Mouse (Mus musculus): ENCODE data around the gene Pogk.

Gene Pogk

DNA sequence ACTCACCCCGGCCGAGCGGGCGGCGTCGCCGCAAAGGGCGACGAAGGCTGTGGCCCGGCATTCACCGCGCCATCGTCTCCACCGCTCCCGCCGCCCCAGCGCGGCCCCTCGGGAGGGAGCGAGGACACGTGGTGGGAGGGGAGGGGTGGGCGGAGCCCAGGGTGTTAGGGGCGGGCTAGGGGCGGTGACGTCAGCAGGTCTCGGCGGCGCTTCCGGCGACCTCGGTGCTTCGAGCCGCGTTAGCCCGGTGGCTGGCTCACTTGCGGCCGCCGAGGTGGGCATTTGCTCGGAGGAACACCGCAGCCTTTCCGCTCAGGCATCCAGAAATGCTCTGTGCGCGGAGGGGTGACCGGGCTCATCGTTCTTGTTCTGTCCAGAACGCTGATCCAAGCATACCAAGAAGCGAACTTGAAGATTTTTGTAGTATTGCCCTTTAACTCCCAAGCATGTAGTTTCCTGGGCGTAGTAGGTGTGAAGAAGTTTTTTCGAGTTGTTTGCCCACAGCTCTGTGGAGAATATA lies at the start of gene Pogk:
TSS of gene Pogk (minus strand) at position 163 of the 520 bp plus-strand sequence.
- no peak for DNase-seq (ENCODE audit: low spot score)

- no peak for DNase-seq (ENCODE audit: low spot score)
Observed at GRCm38 (mm10) chr1:166441992-166442391, 32.3 kb upstream of the Pogk start.

GRCm38 (mm10) chr1:166439426-166439825 lies 29.8 kb upstream of the Pogk start:
- no peak for DNase-seq (ENCODE audit: low spot score)

DNA sequence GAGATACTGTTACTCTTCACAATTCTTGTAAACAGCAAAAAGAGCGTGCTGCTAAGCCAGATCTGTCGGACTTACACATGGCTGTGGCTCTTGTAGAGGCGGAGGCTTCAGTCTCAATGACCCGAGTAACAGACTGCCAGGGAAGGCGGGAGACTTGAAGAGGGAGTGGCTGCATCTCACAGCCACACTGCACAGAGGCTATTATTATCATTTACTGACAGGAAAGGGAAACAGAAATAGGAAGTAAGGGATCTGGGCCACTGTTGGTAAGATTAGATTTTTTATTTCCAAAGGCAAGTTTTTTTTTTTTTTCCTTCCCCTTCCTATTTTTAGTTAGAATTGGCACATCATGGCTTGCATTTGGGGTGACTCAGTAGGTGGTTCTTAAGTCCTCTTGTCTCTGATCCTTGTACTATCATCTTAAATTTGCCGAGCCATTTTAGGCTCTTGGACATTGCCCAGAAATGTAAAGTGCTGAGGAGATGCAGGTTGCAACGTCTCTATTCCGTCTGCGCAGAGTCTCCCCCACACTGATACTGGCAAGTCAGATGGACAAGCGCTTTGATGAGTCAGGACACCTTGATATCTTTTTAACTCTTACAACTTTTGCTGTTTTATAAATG lies 20.3 kb upstream of the Pogk start:
- DNase-seq (ENCODE audit: low spot score) = no peak

DNA sequence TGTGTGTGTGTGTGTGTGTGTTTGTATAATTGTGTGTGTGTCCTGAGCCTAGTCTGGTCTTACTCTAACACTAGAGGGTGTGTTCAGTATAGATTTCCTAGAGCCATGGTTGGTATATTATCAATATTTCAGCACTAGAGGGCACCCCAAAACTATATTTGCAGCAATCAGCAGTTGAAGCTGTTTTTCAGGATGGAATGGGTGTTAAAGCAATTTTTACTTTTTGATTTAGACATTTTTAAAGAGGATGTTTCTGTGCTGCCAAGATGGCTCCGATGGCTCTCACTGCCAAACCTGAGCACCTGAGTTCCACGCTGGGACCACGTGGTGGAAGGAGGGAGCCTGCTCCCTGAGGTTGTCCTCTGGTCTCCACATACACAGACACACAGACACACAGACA lies 19.4 kb upstream of the Pogk start:
- peak; percentile 65 for DNase-seq (ENCODE audit: low spot score)

- DNase-seq (ENCODE audit: low spot score) = no peak
Observed at GRCm38 (mm10) chr1:166412266-166412665, 2.6 kb upstream of the Pogk start.

DNA sequence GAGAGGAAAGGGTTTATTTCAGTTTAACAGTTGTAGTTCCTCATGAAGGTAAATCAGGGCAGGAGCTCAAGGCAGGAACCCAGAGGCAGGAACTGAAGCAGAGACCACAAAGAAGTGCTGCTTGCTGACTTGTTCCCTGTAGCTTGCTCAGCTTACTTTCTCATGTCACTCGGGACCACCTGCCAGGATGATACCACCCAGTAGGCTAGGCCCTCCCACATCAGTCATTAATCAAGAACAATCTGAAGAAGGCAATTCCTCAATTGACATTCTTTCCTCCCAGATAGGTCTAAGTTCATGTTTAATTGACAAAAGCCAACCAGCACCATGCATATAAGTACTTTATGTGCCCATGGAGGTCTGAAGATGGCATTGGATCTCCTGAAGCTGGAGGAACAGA lies 1.9 kb upstream of the Pogk start:
- DNase-seq (ENCODE audit: low spot score) = no peak

GRCm38 (mm10) chr1:166409177-166409700 lies 424 bp downstream of the Pogk start:
- no peak for DNase-seq (ENCODE audit: low spot score)

DNA sequence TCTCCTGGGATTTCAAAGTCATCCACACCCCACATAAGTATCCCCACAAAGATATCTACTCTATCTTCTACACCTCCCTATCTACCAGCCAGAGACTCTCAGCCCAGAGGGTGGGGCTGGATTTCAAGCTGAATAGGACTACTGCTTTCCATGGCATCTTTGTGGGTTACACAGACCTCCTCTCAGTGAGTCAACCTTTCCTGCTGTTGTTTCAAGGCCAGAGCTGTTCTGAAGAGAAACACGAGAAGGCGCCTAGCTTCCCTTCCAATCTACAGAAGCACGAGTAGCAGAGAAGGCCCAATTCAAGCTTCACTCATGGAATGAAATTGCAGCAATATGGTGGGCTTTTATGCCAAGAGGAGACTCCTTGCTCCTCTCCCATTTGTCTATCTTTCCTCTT lies 5.8 kb downstream of the Pogk start:
- DNase-seq (ENCODE audit: low spot score) = no peak

DNA sequence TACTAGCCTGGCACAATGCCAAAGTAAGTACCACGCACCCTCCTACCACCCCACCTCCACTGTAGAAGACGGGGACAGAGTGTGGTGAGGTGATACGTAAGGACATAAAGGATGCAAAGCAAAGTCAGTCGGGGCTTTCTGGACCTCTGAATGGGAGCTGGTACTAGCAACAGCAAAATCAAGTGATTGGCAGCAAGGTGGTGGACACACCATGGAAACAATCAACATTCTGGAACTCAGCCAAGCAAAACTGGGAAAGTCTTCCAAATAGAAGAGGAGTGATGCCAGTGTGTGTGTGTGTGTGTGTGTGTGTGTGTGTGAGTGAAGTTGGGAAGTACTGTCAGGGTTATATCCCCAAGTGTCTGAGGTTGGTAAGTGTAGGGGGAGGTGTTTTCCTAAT lies 7.7 kb downstream of the Pogk start:
- DNase-seq (ENCODE audit: low spot score) = no peak

DNA sequence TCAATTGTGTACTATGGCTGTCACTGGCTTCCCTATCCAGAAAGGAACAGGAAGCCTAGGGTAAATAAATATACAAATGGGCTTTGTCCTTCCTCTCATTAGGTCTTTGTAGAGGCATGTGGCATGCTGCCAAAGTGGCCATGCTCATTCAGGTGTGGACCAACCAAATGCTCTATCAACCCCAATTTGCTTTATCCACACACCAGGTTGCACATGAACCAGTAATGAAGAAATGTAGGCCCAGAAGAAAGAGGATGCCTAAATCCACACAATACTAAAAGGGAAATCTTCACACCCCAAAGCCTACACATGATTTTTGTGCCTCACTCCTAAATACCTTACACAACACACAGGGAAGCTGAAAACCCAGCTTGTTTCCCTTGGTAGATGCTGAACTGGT lies 8.2 kb downstream of the Pogk start:
- no peak for DNase-seq (ENCODE audit: low spot score)

GRCm38 (mm10) chr1:166396381-166396780 lies 13.3 kb downstream of the Pogk start:
- DNase-seq (ENCODE audit: low spot score) = no peak

DNA sequence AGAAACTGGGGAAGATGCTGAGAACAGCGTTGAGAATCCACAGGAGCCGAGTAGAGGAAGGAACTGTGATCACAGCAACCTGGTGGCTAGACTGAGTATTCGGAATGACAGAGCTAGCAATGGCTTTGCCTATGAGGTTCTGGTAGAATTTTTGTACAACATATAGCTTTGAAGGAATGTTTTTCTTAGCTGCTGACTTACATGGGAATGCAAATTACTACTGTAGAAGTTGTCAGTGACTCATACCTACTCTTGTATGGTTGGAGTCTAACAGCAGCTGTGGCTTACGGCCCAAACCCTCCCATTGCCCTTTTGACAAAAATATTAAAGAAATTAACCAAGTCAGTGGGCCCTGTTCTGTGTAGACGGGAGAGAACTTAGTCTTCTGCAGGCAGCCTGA lies 14.0 kb downstream of the Pogk start:
- no peak for DNase-seq (ENCODE audit: low spot score)

GRCm38 (mm10) chr1:166394770-166395169 lies 14.9 kb downstream of the Pogk start:
- no peak for DNase-seq (ENCODE audit: low spot score)

GRCm38 (mm10) chr1:166391671-166392070 lies 18.0 kb downstream of the Pogk start:
- DNase-seq (ENCODE audit: low spot score) = no peak

- DNase-seq (ENCODE audit: low spot score) = no peak
Observed at GRCm38 (mm10) chr1:166389406-166390125, 20.1 kb downstream of the Pogk start.

DNA sequence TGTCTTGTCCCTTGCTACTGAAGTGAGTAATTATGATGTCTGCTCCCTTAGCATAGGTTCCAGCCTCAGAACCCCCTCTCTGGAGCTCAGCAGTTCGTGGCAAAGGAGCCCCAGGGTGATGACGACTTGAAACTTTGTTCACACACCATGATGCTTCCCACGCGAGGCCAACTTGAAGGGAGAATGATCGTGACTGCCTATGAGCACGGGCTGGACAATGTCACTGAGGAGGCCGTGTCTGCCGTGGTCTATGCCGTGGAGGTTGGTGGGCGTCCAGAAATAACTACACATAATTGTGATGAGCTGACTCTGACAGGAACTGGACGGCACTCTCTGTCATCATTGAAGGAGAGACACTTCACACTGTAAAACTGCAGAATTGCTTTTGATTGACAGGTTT lies 21.2 kb downstream of the Pogk start:
- DNase-seq (ENCODE audit: low spot score) = no peak

DNA sequence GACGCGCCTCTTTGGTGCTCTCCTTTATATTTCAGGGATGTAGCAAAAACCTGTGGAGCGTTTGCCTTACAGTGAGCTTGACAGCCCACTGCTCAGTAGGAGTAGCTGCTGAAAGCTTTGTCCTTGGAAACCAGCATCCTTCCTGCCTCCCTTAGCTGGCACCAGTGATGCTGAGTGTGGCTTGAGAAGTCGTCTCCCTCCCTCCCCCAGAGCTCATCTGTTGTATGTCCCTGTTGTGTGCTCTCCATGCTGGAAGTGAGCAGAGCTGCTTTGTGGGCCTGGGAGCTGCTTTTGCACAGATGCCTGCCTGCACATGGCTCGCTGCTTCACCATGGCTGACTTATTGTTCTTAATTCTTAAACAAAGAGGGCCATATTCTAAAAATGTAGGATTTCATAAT lies 24.2 kb downstream of the Pogk start:
- DNase-seq (ENCODE audit: low spot score) = no peak

DNA sequence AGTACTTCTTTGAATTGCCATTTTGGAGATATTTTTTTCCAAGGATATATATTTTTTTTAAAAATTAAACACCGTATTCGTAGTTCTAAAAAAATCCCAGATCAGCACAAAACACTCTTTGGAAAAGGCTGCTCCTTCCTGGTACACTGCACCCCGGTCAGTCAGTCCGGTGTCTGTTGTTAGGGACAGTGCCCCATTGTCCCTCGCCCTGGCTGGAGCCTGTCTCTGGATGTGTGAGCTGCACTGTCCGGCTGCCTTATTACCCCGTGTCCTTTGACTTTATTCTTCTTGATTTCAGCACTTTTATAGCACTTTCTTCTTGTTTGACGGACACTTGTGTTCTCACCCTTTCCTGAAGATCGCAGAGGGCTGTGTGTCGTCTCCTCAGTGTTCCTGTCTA lies 25.0 kb downstream of the Pogk start:
- no peak for DNase-seq (ENCODE audit: low spot score)

GRCm38 (mm10) chr1:166382626-166383025 lies 27.0 kb downstream of the Pogk start:
- DNase-seq (ENCODE audit: low spot score) = no peak

DNA sequence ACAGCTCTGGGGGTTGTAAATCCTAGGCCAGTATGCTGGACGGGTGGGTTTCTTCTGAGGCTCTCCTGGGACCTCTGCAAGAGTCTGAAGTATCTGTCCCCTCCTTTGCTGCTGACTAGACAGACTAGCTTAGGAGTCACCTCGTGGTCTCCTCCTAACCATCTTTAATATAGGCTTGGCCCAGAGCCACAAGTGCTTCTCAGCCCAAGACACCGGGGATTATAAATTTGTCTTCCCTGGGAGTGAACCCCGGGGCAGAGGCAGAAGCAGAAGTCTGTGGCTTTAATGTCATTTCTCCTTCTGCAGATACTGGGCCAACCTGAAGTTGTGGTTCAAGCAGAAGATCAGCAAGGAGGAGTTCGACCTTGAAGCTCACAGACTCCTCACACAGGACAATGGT lies 27.8 kb downstream of the Pogk start:
- no peak for DNase-seq (ENCODE audit: low spot score)

GRCm38 (mm10) chr1:166381336-166381735 lies 28.3 kb downstream of the Pogk start:
- DNase-seq (ENCODE audit: low spot score) = no peak

GRCm38 (mm10) chr1:166379630-166380231 lies 29.9 kb downstream of the Pogk start:
- peak; percentile 33 for DNase-seq (ENCODE audit: low spot score)
